Mouse (Mus musculus): ENCODE measurements around the gene Tbc1d10b. TPM values are rescaled to one million over a fixed set of nuclear protein-coding genes. Genes with fewer than 3 reads are reported as not detected.

Tbc1d10b gene
- polyA plus RNA-seq, 1 experiment = 83.3 TPM

- Histone ChIP-seq H3K9me3 (peaks cover 18% of the 10 kb centered on the region), H3K4me1 (peaks cover 39% of the 10 kb centered on the region), H3K4me3 (replicated peaks) (no peak overlapping the region), H3K27me3 (replicated peaks) (no peaks in the 10 kb centered on the region), H3K36me3 (replicated peaks; ENCODE audit: low read length) (no peaks in the 10 kb centered on the region)
- TF ChIP-seq GATA1 (IDR thresholded peaks at IDR 0.05; ENCODE audit: borderline replicate concordance, low read length) (no peak), FLI1 (IDR thresholded peaks at IDR 0.05; ENCODE audit: low read length) (no peak)
These were observed 31.3 kb downstream of the Tbc1d10b start for GRCm38 (mm10) chr7:127176937-127177336.

GRCm38 (mm10) chr7:127166501-127166900, 41.8 kb downstream of the Tbc1d10b start:
- Histone ChIP-seq H3K9me3 (peaks cover 20% of the 10 kb centered on the region), H3K36me3 (replicated peaks; ENCODE audit: low read length) (no peaks in the 10 kb centered on the region), H3K27me3 (replicated peaks) (peaks cover 4% of the 10 kb centered on the region), H3K4me1 (peaks cover 32% of the 10 kb centered on the region), H3K4me3 (replicated peaks) (no peak overlapping the region)
- TF ChIP-seq FLI1 (IDR thresholded peaks at IDR 0.05; ENCODE audit: low read length) (no peak), GATA1 (IDR thresholded peaks at IDR 0.05; ENCODE audit: borderline replicate concordance, low read length) (no peak)

GRCm38 (mm10) chr7:127165607-127166493, 42.4 kb downstream of the Tbc1d10b start:
- Histone ChIP-seq H3K27me3 (replicated peaks) (peaks cover 4% of the 10 kb centered on the region), H3K9me3 (peaks cover 13% of the 10 kb centered on the region), H3K4me1 (peaks cover 32% of the 10 kb centered on the region), H3K4me3 (replicated peaks) (no peak overlapping the region), H3K36me3 (replicated peaks; ENCODE audit: low read length) (no peaks in the 10 kb centered on the region)
- TF ChIP-seq FLI1 (IDR thresholded peaks at IDR 0.05; ENCODE audit: low read length) = no peak
- TF ChIP-seq GATA1 (IDR thresholded peaks at IDR 0.05; ENCODE audit: borderline replicate concordance, low read length) = no peak

GRCm38 (mm10) chr7:127164002-127164401, 44.3 kb downstream of the Tbc1d10b start:
- H3K9me3 ChIP-seq = peaks cover 12% of the 10 kb centered on the region
- H3K36me3 ChIP-seq (replicated peaks; ENCODE audit: low read length) = no peaks in the 10 kb centered on the region
- H3K4me3 ChIP-seq (replicated peaks) = no peak overlapping the region
- no peak for TF ChIP-seq GATA1 (IDR thresholded peaks at IDR 0.05; ENCODE audit: borderline replicate concordance, low read length)
- no peak for TF ChIP-seq FLI1 (IDR thresholded peaks at IDR 0.05; ENCODE audit: low read length)
- peaks cover 32% of the 10 kb centered on the region for H3K4me1 ChIP-seq
- H3K27me3 ChIP-seq (replicated peaks) = peaks cover 6% of the 10 kb centered on the region

- TF ChIP-seq FLI1 (IDR thresholded peaks at IDR 0.05; ENCODE audit: low read length) (no peak), GATA1 (IDR thresholded peaks at IDR 0.05; ENCODE audit: borderline replicate concordance, low read length) (no peak)
- Histone ChIP-seq H3K36me3 (replicated peaks; ENCODE audit: low read length) (no peaks in the 10 kb centered on the region), H3K4me1 (peaks cover 42% of the 10 kb centered on the region), H3K9me3 (peaks cover 12% of the 10 kb centered on the region), H3K27me3 (replicated peaks) (peaks cover 6% of the 10 kb centered on the region), H3K4me3 (replicated peaks) (no peak overlapping the region)
These were observed 45.7 kb downstream of the Tbc1d10b start for GRCm38 (mm10) chr7:127162546-127162945.

- no peak for TF ChIP-seq GATA1 (IDR thresholded peaks at IDR 0.05; ENCODE audit: borderline replicate concordance, low read length)
- TF ChIP-seq FLI1 (IDR thresholded peaks at IDR 0.05; ENCODE audit: low read length) = no peak
- no peaks in the 10 kb centered on the region for H3K9me3 ChIP-seq
- H3K27me3 ChIP-seq (replicated peaks) = peaks cover 5% of the 10 kb centered on the region
- no peak overlapping the region for H3K4me3 ChIP-seq (replicated peaks)
- no peaks in the 10 kb centered on the region for H3K36me3 ChIP-seq (replicated peaks; ENCODE audit: low read length)
- peaks cover 25% of the 10 kb centered on the region for H3K4me1 ChIP-seq
These were observed 50.7 kb downstream of the Tbc1d10b start for GRCm38 (mm10) chr7:127157548-127157947.

- no peak for TF ChIP-seq GATA1 (IDR thresholded peaks at IDR 0.05; ENCODE audit: borderline replicate concordance, low read length)
- no peak for TF ChIP-seq FLI1 (IDR thresholded peaks at IDR 0.05; ENCODE audit: low read length)
- Histone ChIP-seq H3K36me3 (replicated peaks; ENCODE audit: low read length) (no peaks in the 10 kb centered on the region), H3K9me3 (no peaks in the 10 kb centered on the region), H3K4me1 (peaks cover 46% of the 10 kb centered on the region), H3K4me3 (replicated peaks) (no peak overlapping the region), H3K27me3 (replicated peaks) (no peaks in the 10 kb centered on the region)
These were observed 54.8 kb downstream of the Tbc1d10b start for GRCm38 (mm10) chr7:127153477-127153876.

- Histone ChIP-seq H3K27me3 (replicated peaks) (no peaks in the 10 kb centered on the region), H3K4me1 (peaks cover 43% of the 10 kb centered on the region), H3K4me3 (replicated peaks) (no peak overlapping the region), H3K9me3 (no peaks in the 10 kb centered on the region), H3K36me3 (replicated peaks; ENCODE audit: low read length) (no peaks in the 10 kb centered on the region)
- TF ChIP-seq FLI1 (IDR thresholded peaks at IDR 0.05; ENCODE audit: low read length) = no peak
- no peak for TF ChIP-seq GATA1 (IDR thresholded peaks at IDR 0.05; ENCODE audit: borderline replicate concordance, low read length)
These were observed 55.8 kb downstream of the Tbc1d10b start for GRCm38 (mm10) chr7:127152464-127152863.

- Histone ChIP-seq H3K27me3 (replicated peaks) (no peaks in the 10 kb centered on the region), H3K4me1 (peaks cover 64% of the 10 kb centered on the region), H3K36me3 (replicated peaks; ENCODE audit: low read length) (no peaks in the 10 kb centered on the region), H3K9me3 (no peaks in the 10 kb centered on the region), H3K4me3 (replicated peaks) (no peak overlapping the region)
- TF ChIP-seq FLI1 (IDR thresholded peaks at IDR 0.05; ENCODE audit: low read length) (no peak), GATA1 (IDR thresholded peaks at IDR 0.05; ENCODE audit: borderline replicate concordance, low read length) (no peak)
These were observed 60.4 kb downstream of the Tbc1d10b start for GRCm38 (mm10) chr7:127147901-127148300.

Other genes starting within 250 kb of the Tbc1d10b start
- gene Cdipt, start 232.6 kb downstream of the Tbc1d10b start, polyA plus RNA-seq (2012; ENCODE audit: insufficient read depth, low replicate concordance) = 105 and 211 TPM in 2 replicates
- 1.8 TPM in 1 of 2 replicates, not detected in the other for gene Cdiptos, start 232.4 kb downstream of the Tbc1d10b start, polyA plus RNA-seq (2012; ENCODE audit: insufficient read depth, low replicate concordance)
- 39.1 and 72.4 TPM in 2 replicates for gene Mvp, start 193.8 kb downstream of the Tbc1d10b start, polyA plus RNA-seq (2012; ENCODE audit: insufficient read depth, low replicate concordance)
- gene Pagr1b, start 192.0 kb downstream of the Tbc1d10b start, polyA plus RNA-seq (2012; ENCODE audit: insufficient read depth, low replicate concordance) = 4.2 TPM in 1 of 2 replicates, not detected in the other
- 15.8 and 94.8 TPM in 2 replicates for gene Pagr1a, start 191.1 kb downstream of the Tbc1d10b start, polyA plus RNA-seq (2012; ENCODE audit: insufficient read depth, low replicate concordance)
- 164 and 252 TPM in 2 replicates for gene Gm42742, start 187.4 kb downstream of the Tbc1d10b start, polyA plus RNA-seq (2012; ENCODE audit: insufficient read depth, low replicate concordance)
- 0.68 and 3.9 TPM in 2 replicates for gene Prrt2, start 187.3 kb downstream of the Tbc1d10b start, polyA plus RNA-seq (2012; ENCODE audit: insufficient read depth, low replicate concordance)
- 324 and 1,017 TPM in 2 replicates for gene Maz, start 181.4 kb downstream of the Tbc1d10b start, polyA plus RNA-seq (2012; ENCODE audit: insufficient read depth, low replicate concordance)
- 6.8 and 18.0 TPM in 2 replicates for gene Kif22, start 166.0 kb downstream of the Tbc1d10b start, polyA plus RNA-seq (2012; ENCODE audit: insufficient read depth, low replicate concordance)
- not detected in 2 replicates for gene Zg16, start 121.1 kb downstream of the Tbc1d10b start, polyA plus RNA-seq (2012; ENCODE audit: insufficient read depth, low replicate concordance)
- 71.8 and 93.9 TPM in 2 replicates for gene AI467606, start 117.1 kb downstream of the Tbc1d10b start, polyA plus RNA-seq (2012; ENCODE audit: insufficient read depth, low replicate concordance)
- gene Qprt, start 86.2 kb downstream of the Tbc1d10b start, polyA plus RNA-seq (2012; ENCODE audit: insufficient read depth, low replicate concordance) = not detected in 2 replicates
- 2.2 and 17.4 TPM in 2 replicates for gene Spn, start 70.6 kb downstream of the Tbc1d10b start, polyA plus RNA-seq (2012; ENCODE audit: insufficient read depth, low replicate concordance)
- 13.5 and 43.5 TPM in 2 replicates for gene Cd2bp2, start 12.4 kb downstream of the Tbc1d10b start, polyA plus RNA-seq (2012; ENCODE audit: insufficient read depth, low replicate concordance)
- gene Mylpf, start 422 bp upstream of the Tbc1d10b start, polyA plus RNA-seq (2012; ENCODE audit: insufficient read depth, low replicate concordance) = 4.7 TPM in 1 of 2 replicates, not detected in the other
- 10.8 and 17.3 TPM in 2 replicates for gene Zfp553, start 24.6 kb upstream of the Tbc1d10b start, polyA plus RNA-seq (2012; ENCODE audit: insufficient read depth, low replicate concordance)
- gene Sept1, start 24.7 kb upstream of the Tbc1d10b start, polyA plus RNA-seq (2012; ENCODE audit: insufficient read depth, low replicate concordance) = 369 and 529 TPM in 2 replicates
- 85.4 and 270 TPM in 2 replicates for gene Zfp771, start 35.8 kb upstream of the Tbc1d10b start, polyA plus RNA-seq (2012; ENCODE audit: insufficient read depth, low replicate concordance)
- gene Dctpp1, start 52.2 kb upstream of the Tbc1d10b start, polyA plus RNA-seq (2012; ENCODE audit: insufficient read depth, low replicate concordance) = 65.3 and 143 TPM in 2 replicates
- 32.9 and 41.0 TPM in 2 replicates for gene Sephs2, start 65.6 kb upstream of the Tbc1d10b start, polyA plus RNA-seq (2012; ENCODE audit: insufficient read depth, low replicate concordance)
- gene Itgal, start 87.8 kb upstream of the Tbc1d10b start, polyA plus RNA-seq (2012; ENCODE audit: insufficient read depth, low replicate concordance) = 11.2 and 21.5 TPM in 2 replicates
- gene Zfp768, start 137.1 kb upstream of the Tbc1d10b start, polyA plus RNA-seq (2012; ENCODE audit: insufficient read depth, low replicate concordance) = 21.5 and 31.6 TPM in 2 replicates
- gene Zfp747, start 167.6 kb upstream of the Tbc1d10b start, polyA plus RNA-seq (2012; ENCODE audit: insufficient read depth, low replicate concordance) = 0.73 TPM in 1 of 2 replicates, not detected in the other
- gene 9130019O22Rik, start 178.7 kb upstream of the Tbc1d10b start, polyA plus RNA-seq (2012; ENCODE audit: insufficient read depth, low replicate concordance) = 0.07 and 1.7 TPM in 2 replicates
- 5.5 TPM in 1 of 2 replicates, not detected in the other for gene E430018J23Rik, start 185.2 kb upstream of the Tbc1d10b start, polyA plus RNA-seq (2012; ENCODE audit: insufficient read depth, low replicate concordance)
- gene Zfp764, start 198.4 kb upstream of the Tbc1d10b start, polyA plus RNA-seq (2012; ENCODE audit: insufficient read depth, low replicate concordance) = 0.32 TPM in 1 of 2 replicates, not detected in the other
- 12.3 and 25.6 TPM in 2 replicates for gene Zfp688, start 213.6 kb upstream of the Tbc1d10b start, polyA plus RNA-seq (2012; ENCODE audit: insufficient read depth, low replicate concordance)
- gene Zfp689, start 240.7 kb upstream of the Tbc1d10b start, polyA plus RNA-seq (2012; ENCODE audit: insufficient read depth, low replicate concordance) = 4.4 and 12.0 TPM in 2 replicates

Measured in megakaryocyte, embryonic 14.5 days (primary cell).